Mouse (Mus musculus): ENCODE measurements at regions not wholly inside any gene's neighbourhood (a gene's known extent, or its start where the extent isn't known, plus 50 kb on each side); places are given as distances from the start of the nearest gene placed in this dataset.

DNA sequence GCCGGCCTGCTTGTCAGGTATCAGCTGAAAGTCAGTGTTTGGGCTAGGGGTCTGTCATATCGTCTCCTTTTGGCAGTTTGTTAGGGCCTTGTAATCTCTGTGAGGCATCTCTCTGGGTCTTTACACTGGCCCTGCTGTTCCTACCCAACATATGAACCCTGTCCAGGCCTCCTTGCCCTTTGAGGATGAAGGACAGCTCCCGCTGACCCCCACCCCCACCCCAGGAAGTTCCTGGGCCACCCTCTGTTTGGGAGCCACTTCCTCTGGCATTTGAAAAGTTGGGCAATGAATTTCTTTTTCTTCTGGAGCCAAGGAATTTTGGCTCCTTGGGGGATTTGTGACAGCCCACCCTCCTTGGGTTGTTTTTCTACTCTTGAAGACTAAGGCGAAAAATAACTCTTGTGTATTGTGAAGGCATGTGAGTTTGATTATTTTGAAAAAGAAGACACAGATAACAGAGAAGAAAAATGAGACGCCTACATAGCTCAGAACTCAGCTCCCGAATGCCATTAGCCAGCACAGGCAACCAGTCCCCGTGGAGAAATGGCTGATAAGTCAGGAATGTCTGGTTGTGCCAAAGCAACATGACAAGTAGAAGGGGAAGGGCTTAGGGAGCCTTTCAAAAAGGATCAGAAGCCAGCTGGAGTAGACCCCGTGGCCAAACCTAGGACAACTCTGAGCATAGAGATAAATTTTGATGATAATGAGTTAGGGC is 249.5 kb downstream of the Gm49356 start:
- in situ Hi-C loops (cut with MboI; ENCODE audit: unreplicated experiment in 2 of 2), result no loop called here

DNA sequence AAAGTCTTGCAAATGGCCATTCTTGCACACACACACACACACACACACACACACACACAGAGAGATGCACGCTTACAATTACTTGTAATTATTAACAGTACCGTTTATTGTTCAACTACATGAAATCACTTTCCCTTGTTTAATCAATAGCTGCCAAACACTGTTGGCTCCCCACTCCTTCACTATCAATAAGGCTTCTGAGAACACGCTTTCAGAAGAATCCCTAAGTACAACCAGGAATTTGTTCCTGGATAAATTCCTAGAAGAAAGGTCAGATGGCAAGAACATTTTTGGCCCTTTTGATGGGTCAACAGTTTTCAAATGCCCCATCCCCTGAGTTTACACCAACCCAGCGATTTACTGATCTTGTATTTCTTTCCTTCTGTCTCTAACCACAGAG is 252.5 kb downstream of the Gm49356 start:
- in situ Hi-C loops (cut with MboI; ENCODE audit: unreplicated experiment in 2 of 2), result no loop called here

DNA sequence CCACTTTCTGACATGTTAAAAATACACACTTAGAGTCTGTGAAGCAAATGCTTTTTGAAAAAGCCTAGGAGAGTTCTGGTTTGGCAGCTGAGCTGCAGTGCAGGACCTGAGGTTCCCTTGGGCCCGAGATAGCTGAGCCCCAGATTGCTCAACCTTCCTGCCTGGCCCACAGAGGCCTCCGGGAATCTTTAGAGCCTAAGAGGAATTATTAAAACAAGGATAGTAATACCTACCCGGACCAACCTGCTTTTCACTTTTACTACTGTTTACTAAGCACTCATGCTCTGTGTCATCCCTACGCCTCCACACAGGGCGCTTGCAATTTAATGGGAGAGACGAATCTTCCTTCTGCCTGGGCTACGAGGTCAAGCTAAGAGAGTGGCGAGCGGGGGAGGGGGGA is 253.4 kb downstream of the Gm49356 start:
- in situ Hi-C loops (cut with MboI; ENCODE audit: unreplicated experiment in 2 of 2), result no loop called here

DNA sequence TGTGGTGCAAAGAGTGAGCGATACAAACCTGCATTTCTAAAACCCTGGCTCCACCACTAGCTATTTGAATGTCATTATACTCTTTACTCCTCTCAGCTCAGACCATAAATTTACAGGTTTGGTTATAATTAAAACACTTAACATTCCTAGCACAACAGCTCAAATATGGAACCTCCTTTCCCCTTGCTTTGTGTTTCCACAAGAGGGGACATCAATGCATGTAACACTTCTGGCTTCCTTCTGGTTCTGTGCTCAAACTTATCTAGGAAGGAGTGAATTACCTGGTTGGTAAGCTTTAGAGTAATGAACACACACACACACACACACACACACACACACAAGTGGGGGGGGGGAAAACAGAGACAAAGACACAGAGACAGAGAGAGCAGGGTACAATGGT is 254.8 kb downstream of the Gm49356 start:
- in situ Hi-C loops (cut with MboI; ENCODE audit: unreplicated experiment in 2 of 2), result no loop called here

DNA sequence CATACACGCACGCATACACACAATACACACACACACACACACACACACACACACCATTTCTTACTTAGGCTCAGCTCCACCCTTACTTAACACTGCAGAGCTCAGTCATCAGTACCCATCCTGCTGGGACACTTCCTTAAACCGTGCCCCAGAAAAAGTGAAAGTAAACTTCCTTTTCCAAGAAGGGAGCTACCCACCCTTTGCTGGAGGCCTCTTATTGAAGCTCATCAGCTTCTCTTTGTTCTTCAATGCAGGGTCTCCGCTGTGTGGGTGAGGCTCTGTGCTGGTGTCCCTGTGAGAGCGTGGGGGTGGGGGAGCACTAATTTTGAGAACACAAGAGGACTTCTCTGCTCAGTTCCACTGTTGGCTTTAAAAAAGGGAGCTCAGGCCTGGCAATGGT is 256.6 kb downstream of the Gm49356 start:
- in situ Hi-C loops (cut with MboI; ENCODE audit: unreplicated experiment in 2 of 2), result no loop called here

DNA sequence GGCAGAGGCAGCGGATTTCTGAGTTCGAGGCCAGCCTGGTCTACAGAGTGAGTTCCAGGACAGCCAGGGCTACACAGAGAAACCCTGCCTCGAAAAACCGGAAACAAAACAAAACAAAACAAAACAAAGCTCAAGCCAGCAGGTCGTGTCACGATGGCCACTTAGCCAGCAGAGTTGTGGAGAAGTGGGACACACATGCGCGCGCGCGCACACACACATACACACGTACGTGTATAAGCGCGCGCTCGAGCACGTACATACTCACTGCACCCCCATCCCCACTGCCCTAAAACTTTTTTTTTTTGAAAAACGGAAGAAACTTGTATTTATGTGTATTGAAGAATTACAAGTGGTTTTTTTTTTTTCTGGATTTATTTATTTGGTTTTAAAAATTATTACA is 257.0 kb downstream of the Gm49356 start:
- in situ Hi-C loops (cut with MboI; ENCODE audit: unreplicated experiment in 2 of 2), result no loop called here

DNA sequence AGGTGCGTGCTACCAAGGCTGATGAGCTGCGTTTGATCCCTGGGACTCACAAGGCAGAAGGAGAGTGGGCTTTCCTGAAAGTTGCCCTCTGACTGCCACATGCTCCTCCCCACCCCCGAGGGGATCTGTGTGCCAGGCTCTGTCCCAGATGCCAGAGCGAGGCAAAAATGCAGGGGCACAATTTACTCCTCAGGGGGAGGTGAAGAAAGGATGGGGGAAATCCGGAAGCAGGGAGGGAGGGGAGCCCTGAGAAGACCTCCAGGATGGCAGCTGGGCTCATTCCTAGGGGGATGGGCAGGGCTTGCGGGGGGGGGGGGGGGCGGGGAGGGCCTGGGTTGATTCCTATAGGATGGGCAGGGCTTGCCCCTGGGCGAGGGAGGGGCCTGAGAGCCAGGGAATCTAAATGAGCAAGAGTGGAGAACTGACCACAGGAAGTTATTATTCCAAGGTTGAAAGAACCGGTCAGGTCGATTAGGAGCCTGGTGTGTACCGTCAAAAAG is 257.5 kb downstream of the Gm49356 start:
- in situ Hi-C loops (cut with MboI; ENCODE audit: unreplicated experiment in 2 of 2), result no loop called here

DNA sequence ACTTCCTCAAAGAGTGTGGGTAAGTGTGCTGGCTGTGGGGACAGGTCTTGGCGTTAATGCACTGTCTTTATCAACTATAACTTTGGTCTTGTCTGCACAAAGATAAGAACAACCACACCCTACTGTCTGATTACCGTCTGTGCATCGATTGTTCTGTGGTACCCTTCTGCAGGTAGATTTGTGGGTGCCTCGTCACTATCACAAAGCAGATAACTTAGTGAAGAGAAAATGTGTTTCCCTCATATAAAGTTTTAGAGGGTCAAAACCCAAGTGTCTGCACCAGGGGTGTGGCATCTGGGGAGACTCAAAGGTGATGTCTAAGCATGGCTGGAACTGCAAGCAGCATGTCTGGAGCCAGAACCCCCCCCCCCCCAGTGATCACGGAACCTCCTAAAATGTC is 259.4 kb downstream of the Gm49356 start:
- in situ Hi-C loops (cut with MboI; ENCODE audit: unreplicated experiment in 2 of 2), result no loop called here

DNA sequence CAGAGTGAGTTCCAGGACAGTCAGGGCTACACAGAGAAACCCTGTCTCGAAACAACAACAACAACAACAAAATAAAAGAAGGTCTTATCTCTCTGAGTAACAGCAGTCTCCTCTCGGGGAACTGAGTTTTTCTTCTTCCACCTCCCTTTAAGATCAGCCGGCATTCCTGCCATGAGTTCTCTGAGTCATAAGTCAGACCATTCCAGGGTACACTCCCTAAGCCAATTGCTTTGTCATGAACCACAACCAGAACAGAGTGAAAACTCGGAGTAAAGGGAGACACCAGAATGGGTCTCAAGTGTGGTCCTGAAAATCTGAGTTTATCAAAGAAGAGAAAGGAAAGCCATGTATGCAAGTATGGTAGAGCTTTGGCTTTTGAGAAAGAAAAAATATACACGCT is 262.4 kb downstream of the Gm49356 start:
- in situ Hi-C loops (cut with MboI; ENCODE audit: unreplicated experiment in 2 of 2), result no loop called here

DNA sequence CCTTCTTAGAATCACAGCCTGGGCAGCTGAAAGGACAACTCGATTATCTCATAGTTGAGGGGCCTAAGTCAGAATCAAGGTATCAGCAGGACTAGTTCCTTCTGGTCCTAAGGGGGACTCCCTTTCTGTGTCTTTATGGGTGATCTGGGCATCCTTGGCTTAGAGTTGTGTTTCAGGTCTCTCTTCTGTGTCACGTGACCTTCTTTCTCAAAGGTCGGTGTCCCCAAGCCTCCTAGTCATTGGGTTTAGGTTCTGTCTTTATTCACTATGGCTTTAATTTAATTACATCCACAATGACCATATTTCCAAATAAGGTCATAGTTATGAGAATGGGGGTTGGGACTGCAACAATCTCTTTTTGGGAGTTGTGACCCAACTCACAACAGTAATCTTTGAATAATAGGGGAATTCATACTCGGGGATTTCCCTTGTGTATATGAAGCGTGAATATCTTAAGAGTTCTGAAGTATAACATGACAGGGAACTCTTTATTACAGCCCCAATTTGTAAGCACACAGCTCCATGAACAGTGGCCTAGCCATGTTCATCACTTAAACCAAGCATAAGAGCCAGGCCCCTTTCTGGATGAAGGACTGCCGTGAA is 263.8 kb downstream of the Gm49356 start:
- in situ Hi-C loops (cut with MboI; ENCODE audit: unreplicated experiment in 2 of 2), result no loop called here

DNA sequence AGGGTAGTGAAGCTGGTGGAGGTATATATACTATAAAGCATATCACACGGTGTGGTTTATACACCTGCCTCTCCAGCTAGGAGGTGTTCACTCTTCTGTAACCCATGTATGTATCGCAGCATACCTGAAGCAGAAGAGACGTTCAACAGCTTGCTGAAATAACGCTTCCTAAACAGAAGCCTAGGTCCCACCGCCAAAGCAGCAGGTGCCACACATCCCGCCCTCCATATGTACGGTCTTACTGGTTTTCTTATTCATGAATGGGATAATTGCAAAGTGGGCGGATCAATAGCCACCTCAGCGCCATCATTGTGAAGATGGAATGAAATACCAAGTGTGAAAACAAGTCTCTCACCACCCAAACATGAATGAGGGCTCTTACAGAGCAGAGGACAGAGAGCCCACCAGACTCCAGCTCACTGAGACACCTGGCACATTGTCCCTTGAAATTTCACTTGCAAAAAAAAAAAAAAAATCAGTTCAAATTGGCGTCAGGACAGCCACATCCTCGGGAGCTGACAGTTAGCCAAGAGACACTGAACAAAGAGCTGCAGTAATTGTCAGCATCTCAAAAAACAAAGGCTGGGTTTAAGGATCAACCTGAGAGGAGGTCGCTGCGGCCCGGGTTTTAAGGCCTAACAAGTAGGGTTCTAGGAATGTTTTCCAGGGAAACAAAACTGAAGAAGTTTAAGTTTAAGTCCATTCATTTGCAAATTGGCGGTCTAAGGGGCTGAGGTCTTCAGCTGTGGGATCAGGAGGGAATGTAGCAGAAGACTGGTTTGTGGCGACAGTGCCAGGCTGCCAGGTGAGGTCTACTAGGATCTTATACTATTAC is 264.5 kb downstream of the Gm49356 start:
- in situ Hi-C loops (cut with MboI; ENCODE audit: unreplicated experiment in 2 of 2), result no loop called here

DNA sequence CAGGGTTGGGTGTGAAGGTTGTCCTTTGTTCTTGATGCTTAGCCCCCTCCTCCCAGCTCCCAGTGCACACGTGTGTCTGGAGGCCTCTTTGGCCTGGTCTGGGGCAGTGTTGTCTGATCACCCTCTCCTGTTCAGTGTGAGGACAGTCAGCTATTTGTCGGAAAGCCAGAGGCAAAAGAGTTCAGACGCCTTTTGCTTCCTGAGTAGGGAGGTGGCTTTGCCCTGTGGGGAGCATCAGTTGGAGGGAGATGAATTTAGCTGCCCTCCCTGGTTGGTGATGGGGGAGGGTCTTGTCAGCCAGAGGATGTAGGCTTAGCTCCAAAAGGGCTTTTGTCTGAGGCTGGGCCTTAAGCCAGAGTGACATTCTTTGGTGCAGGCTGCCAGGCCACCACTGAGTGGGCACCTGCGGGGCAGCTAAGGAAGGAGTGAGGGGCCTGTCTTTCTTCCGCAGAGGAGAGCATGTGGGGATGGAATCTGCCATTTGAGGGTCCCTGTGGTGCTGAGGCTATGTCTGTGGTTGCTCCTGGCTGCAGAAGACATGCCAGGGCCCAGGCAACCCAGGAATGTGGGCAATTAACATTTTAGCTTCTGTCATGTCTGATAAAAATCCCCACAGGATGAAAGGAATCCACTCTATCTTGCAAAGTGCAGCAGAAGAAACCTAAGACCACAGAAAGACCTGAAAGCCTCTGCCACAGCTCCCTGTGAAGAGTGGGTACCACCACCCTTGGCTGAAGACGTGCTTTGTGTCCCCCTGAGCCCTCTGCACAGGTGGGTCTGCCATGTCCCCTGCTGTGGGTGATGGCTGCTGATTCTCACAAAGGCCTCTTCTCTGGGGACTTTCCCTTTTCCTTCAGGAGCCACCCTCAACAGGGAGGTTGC is 265.6 kb downstream of the Gm49356 start:
- in situ Hi-C loops (cut with MboI; ENCODE audit: unreplicated experiment in 2 of 2), result no loop called here

DNA sequence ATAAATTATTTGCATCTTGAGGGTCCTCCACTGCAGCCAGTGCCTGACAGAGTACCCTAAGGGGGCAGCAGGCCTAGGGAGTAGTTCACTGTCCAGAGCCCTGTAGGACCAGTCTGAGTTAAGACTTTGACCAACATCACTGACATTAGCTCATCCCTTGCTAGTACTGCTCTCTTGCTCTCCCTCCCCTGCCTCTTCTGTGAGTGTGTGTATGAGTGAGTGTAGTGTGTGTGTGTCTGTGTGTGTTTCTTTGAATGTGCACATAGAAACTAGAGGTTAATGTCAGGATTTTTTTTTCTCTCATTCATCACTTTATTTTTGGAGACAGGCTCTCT is 266.2 kb downstream of the Gm49356 start:
- in situ Hi-C loops (cut with MboI; ENCODE audit: unreplicated experiment in 2 of 2), result no loop called here

DNA sequence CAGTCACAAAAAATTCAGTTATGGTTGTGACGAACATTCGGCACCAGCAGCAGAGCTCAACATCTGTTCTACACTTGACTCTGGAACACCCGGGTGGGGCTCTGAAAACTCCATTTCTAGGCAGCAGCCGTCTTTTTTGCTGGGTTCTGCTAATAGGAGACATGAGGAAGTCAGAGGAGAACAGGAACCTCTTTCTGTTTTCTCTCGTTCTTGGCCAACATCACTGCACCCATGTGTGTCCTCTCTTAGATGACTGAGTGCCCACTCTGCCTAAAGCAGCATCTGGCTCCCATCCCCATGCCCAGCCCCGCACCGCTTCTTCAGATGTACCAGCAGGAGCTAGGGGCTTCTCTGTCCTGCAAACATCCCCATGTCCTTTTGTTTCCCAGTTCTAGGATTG is 267.2 kb downstream of the Gm49356 start:
- in situ Hi-C loops (cut with MboI; ENCODE audit: unreplicated experiment in 2 of 2), result no loop called here

DNA sequence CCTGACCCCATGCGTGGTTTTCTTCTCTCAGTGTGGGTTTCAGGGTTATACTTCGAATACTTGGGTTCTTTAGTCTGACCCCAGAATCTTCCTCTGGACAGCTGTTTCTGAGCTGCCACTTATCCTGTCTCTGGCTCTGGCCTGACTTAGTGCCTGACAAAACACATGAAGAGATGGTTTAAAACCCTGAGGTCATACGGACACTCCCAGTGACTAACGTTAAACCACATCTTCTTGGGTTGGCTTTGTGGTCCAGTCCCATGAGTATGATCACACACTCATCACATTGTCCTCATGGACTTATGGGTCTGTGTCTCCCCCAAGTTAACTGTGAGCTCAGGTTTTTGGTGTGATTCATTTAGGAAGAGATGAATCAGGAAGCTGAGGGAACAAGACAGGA is 269.7 kb downstream of the Gm49356 start:
- in situ Hi-C loops (cut with MboI; ENCODE audit: unreplicated experiment in 2 of 2), result no loop called here

DNA sequence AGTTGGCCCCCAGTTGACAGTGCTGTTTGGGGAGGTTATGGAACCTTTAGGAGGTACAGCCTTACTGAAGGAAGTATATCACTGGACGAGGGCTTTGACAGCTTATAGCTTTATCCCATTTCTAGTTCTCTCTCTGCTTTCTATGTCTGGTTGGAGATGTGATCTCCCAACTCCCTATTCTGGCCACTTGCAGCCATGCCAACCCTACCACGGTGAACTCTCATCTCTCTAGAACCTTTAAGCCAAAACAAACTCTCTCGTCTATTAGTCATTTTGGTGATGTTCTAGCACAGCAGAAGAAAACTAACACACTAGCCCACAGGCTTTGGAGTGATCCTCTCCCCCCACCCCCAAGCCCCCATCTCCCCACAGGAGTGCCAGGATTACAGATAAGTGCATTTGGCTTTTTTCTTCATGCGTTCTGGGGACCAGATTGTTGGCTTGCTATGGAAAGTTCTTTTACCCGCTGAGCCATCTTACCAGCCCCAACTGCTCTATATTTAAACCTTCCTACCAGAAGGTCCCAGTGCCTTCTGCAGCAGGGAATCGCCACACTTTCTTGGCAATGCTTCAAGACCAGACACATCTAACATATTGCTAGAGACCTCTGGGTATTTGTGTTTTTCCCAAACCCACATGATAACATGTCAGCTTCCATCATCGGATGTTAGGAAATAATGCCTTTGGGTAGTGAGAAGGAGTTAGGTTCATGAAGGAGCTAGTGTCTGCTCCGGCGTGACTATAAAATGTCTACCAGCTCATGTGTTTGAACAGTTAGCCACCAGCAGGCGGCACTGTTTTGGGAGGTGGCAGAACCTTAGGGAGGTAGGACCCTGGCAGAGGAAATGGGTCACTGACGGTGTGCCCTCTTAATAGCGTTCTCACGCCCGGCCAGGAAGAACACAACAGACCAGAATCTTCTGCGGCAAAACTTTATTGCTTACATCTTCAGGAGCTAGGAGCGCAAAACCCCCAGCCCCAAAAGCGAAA is 272.1 kb downstream of the Gm49356 start:
- in situ Hi-C loops (cut with MboI; ENCODE audit: unreplicated experiment in 2 of 2), result no loop called here

DNA sequence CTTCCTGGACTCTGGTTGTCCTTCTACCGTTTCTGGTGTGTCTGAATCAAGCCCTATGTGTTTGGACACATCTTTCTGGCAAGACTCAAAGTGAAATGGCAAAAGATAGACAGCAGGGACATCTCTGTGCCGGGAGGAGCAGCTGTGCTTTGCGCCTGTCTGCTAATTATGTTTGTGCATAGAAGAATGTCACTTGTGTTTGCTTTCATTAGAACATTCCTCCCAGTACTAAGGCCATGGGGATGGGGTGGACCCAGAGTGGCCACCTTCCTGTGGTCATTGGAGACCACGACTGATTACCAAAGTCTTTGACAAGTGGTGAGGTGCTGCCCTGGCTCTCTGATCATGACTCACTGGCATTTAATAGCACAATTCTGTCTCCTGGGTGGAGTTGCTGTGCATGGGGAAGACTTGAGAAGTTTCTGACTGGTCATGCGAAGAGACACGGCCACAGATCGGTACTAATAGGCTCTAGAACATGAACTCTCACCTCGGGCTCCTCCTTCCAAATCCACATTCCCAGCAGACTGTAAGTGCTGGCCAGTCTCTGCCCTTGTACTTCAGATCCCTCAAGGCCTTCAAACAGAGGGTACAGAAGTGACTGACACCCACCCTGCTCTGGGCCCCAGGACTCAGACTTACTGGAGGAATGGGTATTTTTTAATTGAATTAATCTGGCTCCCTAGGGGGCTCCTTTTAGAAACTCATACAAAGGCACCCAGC is 279.0 kb downstream of the Gm49356 start:
- in situ Hi-C loops (cut with MboI; ENCODE audit: unreplicated experiment in 2 of 2), result no loop called here

DNA sequence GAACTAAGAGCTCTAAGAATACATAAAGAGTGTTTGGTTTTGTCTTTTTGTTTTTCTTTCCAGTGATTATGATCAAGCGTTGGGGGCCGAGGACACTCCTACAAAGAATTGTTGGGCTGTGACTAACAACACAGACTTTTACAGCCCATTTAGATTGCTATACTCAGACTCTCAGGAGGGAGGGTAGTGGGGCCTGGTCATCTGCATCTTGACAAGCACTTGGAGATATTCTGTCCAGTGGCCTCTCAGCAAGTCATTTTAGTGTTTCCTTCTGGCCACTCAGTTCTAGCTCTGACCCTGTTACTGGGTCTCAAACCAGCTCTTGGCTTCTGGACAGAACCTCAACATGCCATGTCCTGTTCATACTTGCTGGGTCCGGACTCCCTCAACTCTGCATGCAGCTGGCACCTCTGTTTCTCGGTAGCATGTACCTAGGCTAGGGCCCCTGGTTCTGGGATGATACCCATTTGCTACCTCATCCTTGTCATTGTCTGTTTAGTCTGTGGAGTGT is 279.6 kb downstream of the Gm49356 start:
- in situ Hi-C loops (cut with MboI; ENCODE audit: unreplicated experiment in 2 of 2), result no loop called here

Data from v-Abl transformed pro-B cells (cell line).